Mouse (Mus musculus) layer of hippocampus, adult 2 months (tissue): Measurements from ENCODE around the gene Myo18b. TPM values are rescaled to one million over a fixed set of nuclear protein-coding genes. Genes with fewer than 3 reads are reported as not detected.

ENCODE experiments used
- DNase-seq, 2 experiments: peaks; one replicate each; pipeline ENCODE4 v3.0.0; 2022; ENCODE audit warnings: low spot score in 2 of 2
- H3K27ac ChIP-seq: fragments of 200-600 bp; 2 replicates; pipeline ENCODE4 v1.8.1; 2022
- H3K4me3 ChIP-seq: fragments of 200-600 bp; 2 replicates; pipeline ENCODE4 v1.8.1; 2022; ENCODE audit warnings: mild to moderate bottlenecking
- CTCF ChIP-seq: fragments of 200-600 bp; conservative IDR thresholded peaks from 2 replicates; pipeline ENCODE4 v1.8.1; 2022; ENCODE audit warnings: antibody characterized with exemption, mild to moderate bottlenecking, moderate library complexity
- total RNA-seq, 2 experiments: library from RNA; stranded (reverse); gene quantifications; 2 replicates each; pipeline ENCODE4 v1.2.3; 2021

The Myo18b gene
- total RNA-seq, 2 experiments from 2014 or later, result 1.4 to 1.6 TPM

DNA sequence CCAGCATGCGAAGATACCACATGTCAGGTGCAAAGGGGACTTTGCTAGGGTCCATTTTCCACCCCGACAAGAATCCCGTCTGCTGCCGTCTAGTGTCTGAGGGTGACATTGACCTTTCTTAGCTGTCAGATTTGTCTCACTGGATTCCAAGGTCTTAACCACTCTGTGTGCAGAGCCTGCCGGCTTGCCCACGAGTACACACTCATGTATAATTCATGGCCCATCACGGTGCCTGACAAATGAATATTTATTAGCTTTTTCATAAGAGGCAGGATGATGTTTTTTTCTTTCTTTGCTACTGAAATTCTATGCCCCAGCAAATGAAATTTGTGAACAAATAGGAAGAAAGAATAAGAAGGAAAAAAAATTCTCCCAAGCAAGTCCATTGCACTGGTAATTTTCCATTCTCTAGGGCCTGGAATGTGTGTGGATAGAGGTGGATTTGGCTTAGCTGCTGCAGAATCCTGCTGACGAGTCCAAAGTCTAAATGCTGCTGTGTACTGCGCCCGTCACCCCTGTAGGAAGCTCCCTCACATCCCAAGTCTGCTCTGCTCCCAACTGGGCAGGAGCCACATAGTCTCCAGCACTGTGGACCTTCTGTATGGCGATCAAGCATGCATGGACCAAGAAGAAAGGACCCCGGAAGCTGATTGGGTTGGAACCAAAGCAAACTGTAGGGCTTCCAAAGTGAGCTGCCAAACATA lies 70.9 kb downstream of the Myo18b start:
- Histone ChIP-seq H3K4me3 (no peak overlapping the region), H3K27ac (peak overlapping the region; percentile 75)
- DNase-seq, result peak in 1 of 2 experiments; percentile 49
- TF ChIP-seq CTCF, result peak; percentile 49

- no peak overlapping the region for H3K4me3 ChIP-seq
These were observed 71.8 kb downstream of the Myo18b start for GRCm38 (mm10) chr5:112824376-112824775.

DNA sequence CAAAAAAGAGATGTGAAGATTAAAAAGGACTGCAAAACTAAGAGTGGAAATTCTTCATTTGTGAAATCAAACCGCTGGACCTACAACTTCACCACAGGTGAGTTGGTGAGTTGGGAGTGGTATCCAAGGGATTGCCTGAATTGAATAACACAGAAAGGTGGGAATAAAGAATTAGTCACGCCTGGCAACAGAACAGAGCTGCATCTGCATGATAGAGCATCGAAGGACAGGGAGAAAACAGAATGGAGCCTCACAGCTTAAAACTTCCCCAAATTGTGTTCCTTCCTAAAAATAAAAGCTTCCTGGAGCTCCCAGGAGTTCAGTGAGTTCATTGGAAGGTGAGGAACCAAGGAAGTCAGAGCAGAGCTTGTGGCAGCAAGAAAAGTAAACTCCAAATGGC lies 73.7 kb downstream of the Myo18b start:
- no peak for TF ChIP-seq CTCF
- no peak overlapping the region for H3K27ac ChIP-seq
- DNase-seq, result no peak
- H3K4me3 ChIP-seq, result no peak overlapping the region

More at GRCm38 (mm10) chr5:112824376-112824775, 71.8 kb downstream of the Myo18b start:
- no peak for DNase-seq
- TF ChIP-seq CTCF, result no peak
- no peak overlapping the region for H3K27ac ChIP-seq

DNA sequence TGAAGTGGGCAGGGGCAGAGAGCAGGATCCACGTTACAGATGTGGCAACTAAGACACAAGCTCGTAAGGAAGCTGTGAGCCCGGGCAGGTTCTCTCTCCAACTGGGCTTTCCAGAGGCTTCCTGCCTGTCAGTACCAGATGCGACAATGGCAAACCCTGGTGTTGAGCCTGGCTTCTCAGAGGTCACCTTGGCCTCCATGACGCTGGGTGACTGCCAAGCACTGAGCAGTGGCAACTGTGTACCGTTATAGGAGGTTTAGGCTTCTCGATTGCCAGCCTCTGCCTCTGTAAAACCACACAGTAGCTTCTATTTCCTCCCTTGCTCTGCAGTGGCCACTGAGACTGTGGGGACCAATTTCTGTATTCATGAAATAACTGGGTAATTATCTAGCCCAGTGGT lies 81.1 kb downstream of the Myo18b start:
- TF ChIP-seq CTCF, result no peak
- Histone ChIP-seq H3K27ac (no peak overlapping the region), H3K4me3 (no peak overlapping the region)
- no peak for DNase-seq

DNA sequence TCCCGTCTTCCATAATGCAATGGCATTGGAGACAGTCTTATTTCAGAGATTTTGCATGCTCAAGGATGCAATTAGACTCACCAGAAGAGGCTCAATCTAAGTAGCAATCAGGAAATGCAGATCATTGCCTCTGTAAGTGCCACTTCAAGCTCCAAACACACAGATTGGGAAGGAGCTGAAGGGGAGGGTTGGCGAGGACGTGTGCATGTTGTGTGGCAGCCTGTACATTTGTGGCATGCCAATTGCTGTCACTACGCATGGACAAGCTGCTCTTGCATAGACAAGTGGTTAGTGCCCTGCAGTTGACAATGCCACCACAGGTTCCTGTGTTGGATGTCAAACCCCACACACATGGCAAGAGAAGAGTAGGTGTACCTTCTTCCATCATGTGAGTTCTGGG lies 88.5 kb downstream of the Myo18b start:
- Histone ChIP-seq H3K4me3 (no peak overlapping the region), H3K27ac (no peak overlapping the region)
- no peak for DNase-seq
- no peak for TF ChIP-seq CTCF

DNA sequence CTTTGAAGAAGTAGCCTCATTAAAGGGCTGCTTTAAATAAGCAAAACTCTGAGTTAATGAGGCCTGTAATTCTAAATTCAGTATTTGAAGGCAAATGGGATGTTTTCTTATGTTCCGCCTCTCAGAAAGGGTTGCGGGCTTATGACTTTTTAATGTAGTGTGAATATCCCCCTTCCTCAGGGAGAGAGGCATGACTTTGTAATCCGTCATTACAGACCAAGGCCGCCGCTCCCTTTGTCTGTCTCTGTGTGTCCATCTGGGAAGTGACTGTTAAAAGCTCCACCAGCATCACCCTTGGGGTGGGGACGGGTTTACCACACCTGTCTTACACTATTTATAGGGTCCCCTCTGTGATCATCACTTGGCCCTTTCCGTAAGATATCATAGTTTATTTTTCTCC lies 100.1 kb downstream of the Myo18b start:
- TF ChIP-seq CTCF, result no peak
- no peak for DNase-seq
- no peak overlapping the region for H3K4me3 ChIP-seq
- H3K27ac ChIP-seq, result no peak overlapping the region

- Histone ChIP-seq H3K4me3 (no peak overlapping the region), H3K27ac (no peak overlapping the region)
- TF ChIP-seq CTCF, result peak; percentile 37
- DNase-seq, result no peak
These were observed 104.1 kb downstream of the Myo18b start for GRCm38 (mm10) chr5:112791792-112792780.

DNA sequence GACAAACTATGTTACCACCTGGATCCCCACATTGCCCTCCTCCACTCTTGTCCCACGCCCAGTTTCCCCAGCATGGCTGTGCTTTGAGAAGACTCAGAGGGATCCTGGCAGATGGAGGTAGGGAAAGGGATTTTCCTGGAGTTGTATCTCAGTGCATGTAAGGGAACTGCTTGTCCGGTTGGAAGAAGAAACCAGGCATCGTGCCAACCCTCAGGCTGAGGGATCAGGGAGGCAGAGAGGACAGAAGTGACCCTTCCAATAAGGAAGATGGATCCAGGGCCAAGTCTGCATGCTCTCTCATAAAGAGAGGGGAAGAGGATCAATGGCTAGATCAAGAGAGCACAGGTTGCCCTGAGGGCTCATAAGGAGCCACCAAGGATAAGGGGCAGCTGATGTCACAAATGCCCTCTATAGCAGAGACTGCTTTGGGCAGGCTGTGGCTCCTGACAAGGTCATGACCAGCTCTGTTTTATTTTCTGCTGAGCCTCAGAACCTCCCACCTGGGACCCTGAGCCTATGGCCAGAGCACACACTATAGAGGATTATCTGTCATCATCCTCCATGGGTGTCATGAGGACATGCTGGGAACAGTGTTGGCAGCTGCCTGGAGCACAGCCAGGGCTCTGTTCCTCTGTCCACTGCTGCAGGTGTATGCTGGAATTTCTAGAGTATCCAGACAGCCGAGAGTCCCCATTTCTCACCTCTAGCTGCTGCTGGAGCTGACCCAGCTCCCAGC lies 105.6 kb downstream of the Myo18b start:
- H3K4me3 ChIP-seq, result no peak overlapping the region
- no peak overlapping the region for H3K27ac ChIP-seq
- TF ChIP-seq CTCF, result no peak
- no peak for DNase-seq

- no peak overlapping the region for H3K27ac ChIP-seq
- DNase-seq, result no peak
- TF ChIP-seq CTCF, result no peak
- no peak overlapping the region for H3K4me3 ChIP-seq
These were observed 107.7 kb downstream of the Myo18b start for GRCm38 (mm10) chr5:112788441-112788840.

- no peak overlapping the region for H3K4me3 ChIP-seq
- H3K27ac ChIP-seq, result no peak overlapping the region
- DNase-seq, result no peak
- TF ChIP-seq CTCF, result no peak
These were observed 109.4 kb downstream of the Myo18b start for GRCm38 (mm10) chr5:112786788-112787187.

DNA sequence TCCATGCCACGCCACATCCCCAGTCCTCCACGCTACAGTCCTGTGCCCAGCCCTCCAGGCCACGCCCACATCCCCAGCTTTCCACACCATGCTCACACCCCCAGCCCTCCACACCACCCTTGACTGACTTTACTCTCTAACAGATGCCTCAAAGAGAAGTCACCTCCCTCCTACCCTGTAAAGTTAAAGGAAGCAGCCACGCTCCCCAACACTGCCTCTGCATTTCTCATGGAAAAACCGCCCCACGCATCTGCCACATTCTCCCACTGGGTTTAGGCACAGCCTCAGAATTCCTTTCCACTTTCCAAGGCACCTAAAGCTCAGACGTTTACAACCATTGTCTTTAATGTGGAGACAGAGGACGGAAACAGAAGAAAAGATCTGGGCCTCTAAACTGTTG lies 110.1 kb downstream of the Myo18b start:
- no peak for TF ChIP-seq CTCF
- Histone ChIP-seq H3K4me3 (no peak overlapping the region), H3K27ac (peak overlapping the region; percentile 8; the same call in 1 of the 2 replicates)
- DNase-seq, result peak in 1 of 2 experiments; percentile 19

DNA sequence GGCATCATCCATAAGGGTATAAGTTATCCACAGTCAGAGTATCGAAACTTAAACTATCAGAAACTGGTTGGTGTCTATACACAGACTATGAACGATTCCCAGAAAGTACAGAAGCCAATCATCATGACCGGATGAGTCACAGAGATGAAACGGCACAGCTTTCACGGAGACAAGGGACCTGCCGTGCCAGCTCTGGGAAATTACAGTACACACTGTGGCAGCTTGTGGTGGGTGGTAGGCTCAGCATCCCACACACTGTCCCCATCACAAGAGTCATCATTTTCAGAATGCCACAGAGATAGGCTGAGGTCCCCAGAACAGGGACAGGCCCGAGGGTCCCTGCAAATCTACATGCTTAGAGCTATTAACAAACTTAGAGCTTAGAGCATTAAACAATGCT lies 114.4 kb downstream of the Myo18b start:
- peak; percentile 72 to 82 for DNase-seq

DNA sequence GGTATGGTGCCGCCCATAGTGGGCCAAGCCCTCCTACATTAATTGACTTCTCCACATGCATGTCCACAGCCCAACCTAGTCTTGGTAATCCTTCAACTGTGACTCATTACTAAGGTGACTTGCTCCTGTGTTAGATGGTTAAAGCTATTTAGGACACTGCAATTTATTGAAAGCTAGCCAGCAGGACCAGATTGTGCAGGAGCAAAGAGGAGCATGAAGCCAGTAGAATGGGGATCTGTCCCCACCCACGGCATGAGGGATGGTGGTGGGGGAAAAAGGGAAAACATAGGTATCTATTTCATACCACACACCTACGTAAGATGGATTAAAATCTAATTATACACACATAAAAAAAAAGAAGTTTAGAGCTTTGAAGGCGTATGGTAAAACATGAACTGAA lies 114.9 kb downstream of the Myo18b start:
- H3K4me3 ChIP-seq, result no peak overlapping the region
- peak overlapping the region; percentile 91 for H3K27ac ChIP-seq
- DNase-seq, result peak in 1 of 2 experiments; percentile 23
- TF ChIP-seq CTCF, result no peak

More for the DNA sequence above, 114.4 kb downstream of the Myo18b start:
- TF ChIP-seq CTCF, result no peak
- H3K27ac ChIP-seq, result peak overlapping the region; percentile 91
- H3K4me3 ChIP-seq, result no peak overlapping the region
